Mouse (Mus musculus): ENCODE measurements around the gene Reep1.

- TF ChIP-seq CTCF (IDR thresholded peaks at IDR 0.05; ENCODE audit: low read depth) (no peak), EP300 (IDR thresholded peaks at IDR 0.05; ENCODE audit: low read depth) (no peak)
These were observed 31.2 kb downstream of the Reep1 start for GRCm38 (mm10) chr6:71738611-71739010.
